In the genomic region with DNA sequence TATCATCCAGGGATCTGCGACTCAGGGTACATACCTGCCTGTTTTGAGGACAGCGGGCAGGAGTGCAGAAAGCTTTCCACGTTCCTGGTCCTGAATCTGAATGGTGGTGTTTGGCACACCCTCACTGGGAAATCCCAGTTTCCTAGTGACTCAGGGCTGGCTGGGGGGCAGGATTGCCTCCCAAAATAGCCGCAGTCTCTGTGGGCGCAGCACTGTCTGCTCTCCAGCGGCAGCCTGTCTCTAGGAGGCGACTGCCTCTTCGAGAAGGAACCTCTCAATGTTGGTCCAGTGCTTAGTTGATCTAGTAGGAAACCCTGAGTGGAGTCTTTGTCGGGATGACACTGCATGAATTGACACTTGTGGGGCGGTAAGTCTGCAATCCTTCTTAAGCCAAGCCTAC, we compare ENCODE assay signal across 19 mouse cellular contexts.
DNase-seq lines count a peak whose midpoint lies in the region; ATAC-seq lines count a peak whose summit lies in the region.
"Had no signal": no experiment of that assay in that cellular context is flagged by ENCODE, and none has a peak within 500 bp of the region (broad histone marks: within the 10 kb centered on the region; RNA-seq: fewer than 3 reads in every experiment).

No protein-coding gene starts in this region.

- intact Hi-C loops in left cerebral cortex, postnatal 10 days (cut with DNase I): no loop called here

- peak; percentile 23 to 35 for DNase-seq in cerebellum, postnatal 25 days
- no peak for DNase-seq in cerebellum, adult 11 months
- DNase-seq in left cerebral cortex, adult 18-20 months (ENCODE audit: low spot score in 2 of 2): peak; percentile 69 to 76
- no peak for DNase-seq in left cerebral cortex, postnatal 10 days (ENCODE audit: extremely low spot score in 1 of 2, low spot score in 2 of 2)
- peak; percentile 60 for DNase-seq in right cerebral cortex, postnatal 14 days
- DNase-seq in lung, postnatal 14 days: no peak
- no peak for DNase-seq in gastrocnemius, adult 18-20 months (ENCODE audit: low spot score)
- DNase-seq: adrenal gland, postnatal 10 days; cerebellum, adult 11-12 months; cerebellum, postnatal 36 days; gastrocnemius, postnatal 36 days; kidney, adult 9 months; kidney, postnatal 25 days; midbrain, embryonic 14.5 days; thymus, adult 18-20 months; thymus, postnatal 4 days had no signal

- ATAC-seq in frontal cortex, adult (ENCODE audit: low TSS enrichment): peak; percentile 88
- ATAC-seq: activated CD4-positive, CD25-positive, alpha-beta regulatory T cell, adult 4 months; CD4-positive, CD25-positive, alpha-beta regulatory T cell, adult 4 months had no signal

Comparison
In these comparisons a context has a peak if more than half of its experiments do, and no peak if none do; other contexts are left out.
1. DNase-seq: peak in cerebellum, postnatal 25 days (2 of 2), left cerebral cortex, adult 18-20 months (2 of 2) and right cerebral cortex, postnatal 14 days (single experiment); none in cerebellum, adult 11 months (single experiment), left cerebral cortex, postnatal 10 days (0 of 2), lung, postnatal 14 days (single experiment) and gastrocnemius, adult 18-20 months (single experiment).